Mouse (Mus musculus) adipocyte (in vitro differentiated cells): Measurements from ENCODE around the gene Sspo.

ENCODE experiments used
- DNase-seq: peaks from one replicate; pipeline ENCODE4 v3.0.0-alpha.2; 2016; ENCODE audit warnings: low spot score

Gene Sspo

DNA sequence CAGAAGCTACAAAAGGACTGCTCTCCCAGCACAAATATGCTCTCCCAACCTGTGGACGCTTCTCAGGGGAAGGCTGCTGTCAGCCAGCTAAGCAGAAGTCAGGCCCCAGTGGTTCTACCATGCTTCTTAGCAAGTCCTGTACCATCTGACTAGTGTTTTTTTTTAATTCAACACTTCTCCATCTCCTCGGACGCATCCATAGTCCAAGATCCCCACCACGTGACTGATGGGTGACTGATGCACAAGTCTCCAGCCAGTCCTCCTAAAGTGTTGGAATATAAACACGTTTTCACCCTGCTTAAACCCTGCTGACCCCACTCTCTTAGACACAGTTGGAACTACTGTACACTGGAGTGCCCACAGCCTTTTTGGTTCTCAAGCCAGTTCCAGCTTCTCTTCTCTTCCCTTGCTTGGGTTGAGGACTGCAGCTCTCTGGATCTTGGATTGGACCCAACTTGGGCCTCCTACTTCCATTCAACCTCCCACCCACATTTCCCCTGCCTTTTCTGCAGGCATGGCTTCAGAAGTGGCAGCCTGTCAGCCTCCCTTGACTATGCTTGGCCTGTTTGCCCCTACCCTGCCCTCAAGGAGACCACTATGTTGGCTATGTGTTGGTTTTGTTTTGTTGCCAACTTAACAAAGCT, 12.2 kb upstream of the Sspo start:
- DNase-seq = peak; percentile 68

GRCm38 (mm10) chr6:48437679-48438376, 10.2 kb upstream of the Sspo start:
- DNase-seq = no peak

- no peak for DNase-seq
Measured at GRCm38 (mm10) chr6:48438475-48439125, 9.4 kb upstream of the Sspo start.

DNA sequence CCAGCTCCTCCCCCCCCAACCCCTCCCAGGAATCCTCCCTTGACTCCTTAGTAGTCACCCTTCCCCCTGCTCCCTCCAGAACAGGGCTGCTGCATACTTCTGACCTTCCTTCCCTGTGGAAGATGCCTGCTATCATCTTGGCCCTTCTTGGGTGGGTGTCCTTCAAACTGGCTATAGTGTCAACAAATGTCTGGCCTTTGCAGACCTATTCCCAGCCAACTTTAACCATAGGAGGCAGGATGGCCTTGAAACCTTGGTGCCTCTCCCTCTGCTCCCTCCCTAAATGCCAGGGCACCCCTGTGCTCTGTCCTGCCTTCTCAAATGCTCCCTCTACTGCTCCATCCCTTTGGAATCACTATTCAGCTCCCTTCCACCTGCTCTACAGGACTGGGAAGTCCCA, 8.4 kb upstream of the Sspo start:
- no peak for DNase-seq

DNA sequence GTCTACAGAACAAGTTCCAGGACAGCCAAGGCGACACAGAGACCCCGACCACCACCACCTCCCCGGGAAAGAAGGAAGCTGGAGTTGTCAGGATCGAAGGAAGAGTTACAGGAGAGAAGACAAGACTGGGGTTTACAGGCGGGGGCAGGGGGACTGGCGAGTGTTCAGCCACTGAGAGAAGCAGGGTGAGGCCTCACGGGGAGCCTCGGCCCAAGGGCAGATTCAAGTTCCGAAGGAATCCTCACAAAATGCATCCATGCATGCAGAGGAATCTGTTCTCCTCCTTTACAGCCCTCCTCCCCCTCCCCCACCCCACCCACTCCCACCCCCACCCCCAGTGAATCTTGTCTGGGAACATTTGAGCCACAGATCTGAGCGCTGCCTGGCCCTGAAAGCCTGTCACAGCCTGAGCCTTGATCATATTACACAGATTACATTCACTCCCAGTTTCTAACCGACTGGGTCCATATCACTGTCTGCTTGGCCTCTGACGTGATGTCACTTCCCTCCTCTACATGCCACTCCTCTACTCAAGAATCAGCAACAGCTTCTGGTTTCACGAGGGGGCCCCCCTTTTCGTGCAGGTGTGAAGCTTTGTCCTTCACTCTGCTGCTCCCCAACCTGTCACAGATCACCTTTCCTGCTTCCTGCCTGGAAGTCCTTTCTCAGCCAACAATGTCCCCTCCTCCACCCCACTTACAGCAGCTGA, 7.6 kb upstream of the Sspo start:
- DNase-seq = no peak

DNA sequence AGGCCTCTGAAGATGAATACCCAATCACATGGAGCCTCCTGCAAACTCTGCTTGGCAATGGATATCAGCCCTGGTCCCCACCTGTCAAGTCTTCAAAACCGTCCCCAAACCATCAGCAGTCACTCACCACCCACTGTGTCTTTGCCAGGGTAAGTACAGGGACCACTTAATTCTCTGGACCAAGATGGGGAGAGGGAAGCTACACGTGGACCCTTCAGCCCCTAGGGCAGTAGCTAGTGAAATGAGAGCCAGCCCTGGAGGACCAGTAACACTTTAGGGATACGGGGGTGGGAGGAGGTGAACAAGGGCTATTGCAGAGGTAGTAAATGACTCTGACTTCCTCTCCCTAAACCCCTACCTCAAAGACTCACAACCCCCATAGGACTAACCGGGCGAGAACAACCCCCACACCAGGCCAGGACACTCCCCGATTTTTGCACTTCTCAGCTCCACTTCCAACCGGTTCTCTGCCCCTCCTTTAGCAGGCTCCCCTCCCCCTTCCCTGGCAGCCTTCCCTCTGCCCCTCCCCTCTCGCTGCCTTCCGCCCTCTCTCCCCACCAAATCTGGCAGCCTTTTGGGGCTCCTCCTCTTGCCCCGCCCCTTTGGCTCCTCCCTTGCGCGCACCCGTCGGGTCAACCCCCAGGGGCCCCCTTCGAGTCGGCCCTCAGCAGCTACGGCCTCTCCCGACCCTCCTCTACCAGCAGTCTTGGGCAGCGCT, 4.3 kb upstream of the Sspo start:
- peak; percentile 69 for DNase-seq

DNA sequence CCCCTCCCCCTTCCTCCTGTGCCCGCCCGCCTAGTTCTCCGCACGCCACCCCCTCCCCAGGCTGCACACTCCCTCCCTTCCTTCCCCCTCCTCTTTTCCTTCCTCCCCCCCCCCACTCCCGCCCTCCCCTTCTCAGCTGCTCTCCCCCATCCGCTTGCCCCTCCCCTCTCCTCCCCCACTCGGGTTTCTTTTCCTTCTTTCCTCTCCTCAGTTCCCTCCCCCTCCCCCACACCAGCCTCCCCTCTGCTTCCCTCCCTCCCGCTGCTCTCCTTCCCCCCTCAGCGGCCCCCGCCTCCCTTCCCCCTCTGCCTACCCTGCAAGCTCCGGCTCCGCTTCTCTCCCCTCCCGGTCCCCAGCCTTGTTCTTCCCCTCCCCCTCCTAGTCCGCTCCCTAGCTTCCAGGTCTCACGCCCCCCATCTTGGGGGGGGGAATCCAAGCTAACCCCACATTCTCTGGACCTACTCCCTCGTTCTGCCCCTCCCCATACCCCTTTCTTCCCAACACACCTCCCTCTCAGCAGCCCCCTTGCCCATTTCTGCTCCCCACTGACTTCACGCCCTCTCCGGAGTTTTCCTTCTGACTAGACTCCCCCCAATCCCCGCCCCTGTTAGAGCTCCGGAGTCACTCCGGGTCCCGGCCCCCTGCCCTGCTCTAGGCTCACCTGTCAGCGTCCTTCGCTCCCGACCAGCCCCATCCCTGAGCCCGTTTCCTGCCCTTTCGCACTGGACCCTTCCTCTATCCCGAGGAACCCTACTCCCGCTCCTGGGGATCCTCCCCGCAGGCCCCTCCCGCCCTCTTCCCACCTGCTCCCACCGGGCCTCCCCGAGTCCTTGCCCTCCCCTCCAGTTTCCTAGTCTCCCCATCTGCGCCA, 3.5 kb upstream of the Sspo start:
- DNase-seq = peak; percentile 47

DNA sequence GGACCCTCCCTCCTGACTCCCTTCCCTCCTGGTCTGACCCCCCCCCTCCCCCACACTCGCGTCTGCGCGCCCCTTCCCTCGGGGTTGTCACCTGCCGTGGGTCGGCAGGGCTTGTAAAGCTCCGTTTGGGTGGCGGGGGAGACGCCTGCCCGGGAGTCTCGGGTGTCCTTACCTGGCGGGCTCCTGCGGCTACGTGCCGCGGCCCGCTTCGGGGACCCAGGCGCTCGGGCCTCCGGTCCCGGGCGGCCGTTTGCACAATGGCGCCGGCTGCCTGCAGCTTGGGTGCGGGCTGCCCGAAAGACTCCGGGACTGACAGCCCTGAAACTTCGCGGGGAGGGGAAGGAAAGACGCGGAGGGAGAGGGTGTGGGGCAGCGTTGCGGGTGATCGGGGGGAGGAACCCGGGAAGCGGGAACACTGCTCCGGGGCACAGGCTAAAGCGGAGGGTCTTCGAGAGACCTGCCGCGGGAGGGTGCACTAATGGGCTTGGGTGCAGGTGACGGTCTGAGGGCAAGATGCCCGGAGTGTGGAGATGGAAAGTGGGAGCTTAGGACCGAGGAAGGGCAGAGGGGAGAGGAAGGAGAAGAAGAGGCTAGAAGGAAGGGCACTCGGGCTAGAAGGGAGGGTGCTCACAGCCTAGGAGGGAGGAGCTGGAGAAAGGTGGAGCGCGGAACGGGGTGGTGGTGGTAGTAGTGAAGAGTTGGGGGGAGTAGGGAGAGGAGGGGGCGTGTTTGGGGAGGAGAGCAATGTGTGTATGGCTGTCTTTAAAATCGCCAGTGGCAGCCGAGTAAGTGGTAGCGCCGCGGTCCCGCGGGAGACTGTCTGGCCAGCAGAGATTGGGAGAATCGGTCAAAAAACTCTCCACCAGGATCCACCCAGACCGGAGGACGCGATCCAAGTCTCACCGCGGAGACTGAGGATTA, 2.6 kb upstream of the Sspo start, which contains the start of gene Zfp467:
TSS of gene Zfp467 (minus strand) at position 645 of the 921 bp plus-strand sequence.
- no peak for DNase-seq

DNA sequence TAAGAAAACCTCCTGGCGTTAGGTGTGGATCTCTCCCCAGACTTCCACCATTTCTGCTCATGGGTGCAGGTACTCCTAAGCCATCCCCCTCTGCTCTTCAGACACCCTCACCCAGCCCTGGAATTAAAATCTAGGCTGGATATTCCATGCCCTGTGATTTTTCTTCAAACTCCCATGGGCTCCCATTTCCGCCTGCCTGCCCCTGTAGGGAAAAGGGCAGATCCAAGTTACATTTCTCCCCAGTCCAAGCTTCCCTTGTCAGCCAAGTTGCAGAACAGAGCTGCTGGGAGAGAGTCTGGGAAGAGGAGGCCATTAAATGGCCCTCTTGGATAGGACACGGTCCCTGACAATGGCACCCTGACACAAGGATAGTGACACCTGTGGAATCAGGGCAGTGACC, 1.8 kb upstream of the Sspo start:
- peak; percentile 27 for DNase-seq

- DNase-seq = no peak
Measured at GRCm38 (mm10) chr6:48446896-48447295, 1.1 kb upstream of the Sspo start.

- DNase-seq = no peak
Measured at GRCm38 (mm10) chr6:48448527-48448926, 498 bp downstream of the Sspo start.

DNA sequence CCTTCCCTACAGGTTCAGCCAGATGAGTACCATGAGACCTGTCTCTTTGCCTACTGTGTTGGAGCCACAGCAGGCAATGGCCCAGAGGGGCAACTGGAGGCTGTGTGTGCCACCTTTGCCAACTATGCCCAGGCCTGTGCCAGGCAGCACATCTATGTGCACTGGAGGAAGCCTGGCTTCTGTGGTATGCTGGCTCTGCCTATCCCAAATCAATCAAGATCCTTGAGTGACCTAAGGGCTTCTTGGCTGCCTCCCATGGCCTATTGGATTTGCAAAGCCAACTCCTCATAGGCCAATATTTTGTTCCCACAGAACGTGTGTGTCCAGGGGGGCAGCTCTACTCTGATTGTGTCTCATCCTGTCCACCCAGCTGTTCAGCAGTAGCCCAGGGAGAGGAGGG, 4.1 kb downstream of the Sspo start:
- no peak for DNase-seq

GRCm38 (mm10) chr6:48452771-48453170, 4.7 kb downstream of the Sspo start:
- DNase-seq = no peak

GRCm38 (mm10) chr6:48464966-48465679, 17.1 kb downstream of the Sspo start:
- no peak for DNase-seq

GRCm38 (mm10) chr6:48466715-48467114, 18.7 kb downstream of the Sspo start:
- DNase-seq = no peak

GRCm38 (mm10) chr6:48467490-48467889, 19.5 kb downstream of the Sspo start:
- DNase-seq = no peak

DNA sequence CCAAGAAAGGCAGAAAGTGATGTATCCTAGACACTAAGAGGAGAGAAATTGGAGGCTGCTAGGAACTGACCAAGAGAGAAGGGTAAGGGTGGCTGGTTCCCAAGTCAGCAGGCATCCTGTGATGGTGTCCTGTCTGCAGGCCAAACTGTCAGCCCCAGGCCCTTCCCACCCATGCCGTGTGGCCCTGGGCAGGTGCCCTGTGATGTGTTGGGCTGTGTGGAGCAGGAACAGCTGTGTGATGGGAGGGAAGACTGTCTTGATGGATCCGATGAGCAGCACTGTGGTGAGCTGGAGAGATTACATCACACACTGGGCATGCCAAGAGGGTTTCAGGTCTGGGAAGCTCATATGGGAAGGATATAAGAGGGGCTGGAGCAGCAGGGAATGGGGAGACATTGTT, 22.7 kb downstream of the Sspo start:
- DNase-seq = no peak

- DNase-seq = no peak
Measured at GRCm38 (mm10) chr6:48478446-48478845, 30.4 kb downstream of the Sspo start.

- no peak for DNase-seq
Measured at GRCm38 (mm10) chr6:48482501-48482900, 34.5 kb downstream of the Sspo start.
